25 mouse cellular contexts compared by ENCODE assay signal in the genomic region with DNA sequence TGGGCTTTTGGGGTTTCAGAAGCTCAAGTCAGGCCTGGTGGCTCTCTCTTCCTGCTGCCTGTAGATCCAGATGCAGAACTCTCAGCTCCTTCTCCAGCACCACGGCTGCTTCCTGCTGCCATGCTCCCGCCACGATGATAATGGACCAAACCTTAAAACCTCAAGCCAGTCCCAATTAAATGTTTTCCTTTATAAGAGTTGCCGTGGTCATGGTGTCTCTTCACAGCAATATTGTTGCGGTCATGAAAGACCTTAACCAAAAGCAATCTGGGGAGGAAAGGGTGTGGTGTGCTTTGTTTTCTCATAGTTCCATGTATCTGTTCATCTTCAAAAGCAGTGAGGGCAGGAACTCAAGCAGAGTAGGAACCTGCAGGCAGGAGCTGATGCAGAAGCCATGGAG. TPM values are rescaled to one million over a fixed set of nuclear protein-coding genes. Genes with fewer than 3 reads are reported as not detected.
"Had no signal": no experiment of that assay in that cellular context is flagged by ENCODE, and none has a peak within 500 bp of the region (broad histone marks: within the 10 kb centered on the region; RNA-seq: fewer than 3 reads in every experiment).

No protein-coding gene starts in this region.

- H3K4me2 ChIP-seq: heart, embryonic 12.5 days; hindbrain, embryonic 12.5 days; hindbrain, embryonic 14.5 days; limb, embryonic 13.5 days; liver, embryonic 11.5 days; liver, embryonic 13.5 days had no signal

- H3K4me3 ChIP-seq: gastrocnemius, adult 2 months; heart, embryonic 10.5 days; heart, embryonic 12.5 days; hindbrain, embryonic 10.5 days; hindbrain, embryonic 12.5 days; layer of hippocampus, adult 2 months; left cerebral cortex, adult 2 months; limb, embryonic 13.5 days; liver, embryonic 13.5 days had no signal

- H3K36me3 ChIP-seq: heart, embryonic 10.5 days; heart, embryonic 12.5 days; hindbrain, embryonic 10.5 days; hindbrain, embryonic 12.5 days; limb, embryonic 13.5 days; liver, embryonic 13.5 days had no signal

- H3K27ac ChIP-seq: gastrocnemius, adult 2 months; heart, embryonic 10.5 days; hindbrain, embryonic 10.5 days; hindbrain, embryonic 12.5 days; hindbrain, embryonic 14.5 days; layer of hippocampus, adult 2 months; left cerebral cortex, adult 2 months; limb, embryonic 13.5 days; liver, embryonic 13.5 days had no signal

- H3K4me1 ChIP-seq: heart, embryonic 10.5 days; heart, embryonic 12.5 days; hindbrain, embryonic 12.5 days; limb, embryonic 13.5 days; liver, embryonic 13.5 days had no signal

- H3K9ac ChIP-seq: heart, embryonic 12.5 days; hindbrain, embryonic 12.5 days; hindbrain, embryonic 14.5 days; limb, embryonic 13.5 days; liver, embryonic 13.5 days had no signal

- DNase-seq: gastrocnemius, adult 2 months; gastrocnemius, postnatal 10 days; gastrocnemius, postnatal 25 days; heart, adult 18-20 months; heart, postnatal 10 days; heart, postnatal 4 days; kidney, adult 11 months; kidney, adult 8-10 months; kidney, postnatal 10 days; kidney, postnatal 25 days; kidney, postnatal 4 days; liver; liver, embryonic 13.5 days had no signal

- H3K9me3 ChIP-seq: heart, embryonic 10.5 days; hindbrain, embryonic 10.5 days; hindbrain, embryonic 12.5 days; liver, embryonic 13.5 days had no signal

- ATAC-seq: hindbrain, embryonic 16.5 days; intestine, embryonic 16.5 days had no signal

RNA-seq across cellular contexts. Expression of gene Thy1, which starts 6.1 kb away (rescaled TPM):
- total RNA-seq: granulocyte monocyte progenitor cell, adult 5-6 weeks had no signal
- polyA plus RNA-seq: hindbrain, embryonic 12.5 days had no signal
